Mouse (Mus musculus) regulatory T cell (primary cell): ENCODE measurements around the gene Ikbke.

Source experiments
- in situ Hi-C: fragments of 300-600 bp; cut with MboI, MseI; formaldehyde crosslinking; loops from one replicate; pipeline ENCODE4 v1.15.1; 2025; ENCODE audit warnings: high pct_unique_total_duplicates

Gene Ikbke

GRCm38 (mm10) chr1:131242956-131243355 is 36.5 kb downstream of the Ikbke start:
- in situ Hi-C loops = no loop called here

DNA sequence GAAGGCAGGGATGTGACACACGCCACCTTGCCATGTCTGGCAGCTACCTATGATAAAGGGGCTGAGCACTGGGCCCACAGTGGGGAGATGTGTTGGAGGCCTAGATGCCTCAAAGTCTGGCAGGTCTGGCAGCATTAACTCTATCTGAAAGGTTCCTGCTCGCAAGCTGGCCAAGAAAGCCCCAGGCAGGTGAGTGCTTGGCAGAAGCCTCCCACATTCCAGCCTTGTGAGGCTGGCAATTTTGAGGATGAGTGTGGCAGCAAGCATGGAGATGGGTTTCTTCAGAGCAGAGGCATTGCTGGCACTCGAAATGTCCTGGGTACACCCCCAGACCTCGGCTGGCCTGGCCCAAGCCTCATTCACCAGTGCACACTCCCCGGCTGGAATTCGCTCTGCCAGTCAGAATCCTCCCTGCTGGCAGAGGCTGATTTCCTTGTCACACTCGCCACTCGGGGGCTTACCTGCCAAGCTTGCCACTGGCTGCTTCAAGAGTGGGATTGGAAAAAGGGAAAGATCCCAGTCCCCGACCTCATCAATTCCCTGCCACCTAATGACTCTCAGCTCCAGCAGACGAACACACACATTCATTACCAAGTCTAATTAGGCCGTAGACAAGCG is 39.7 kb downstream of the Ikbke start:
- in situ Hi-C loops = no loop called here

DNA sequence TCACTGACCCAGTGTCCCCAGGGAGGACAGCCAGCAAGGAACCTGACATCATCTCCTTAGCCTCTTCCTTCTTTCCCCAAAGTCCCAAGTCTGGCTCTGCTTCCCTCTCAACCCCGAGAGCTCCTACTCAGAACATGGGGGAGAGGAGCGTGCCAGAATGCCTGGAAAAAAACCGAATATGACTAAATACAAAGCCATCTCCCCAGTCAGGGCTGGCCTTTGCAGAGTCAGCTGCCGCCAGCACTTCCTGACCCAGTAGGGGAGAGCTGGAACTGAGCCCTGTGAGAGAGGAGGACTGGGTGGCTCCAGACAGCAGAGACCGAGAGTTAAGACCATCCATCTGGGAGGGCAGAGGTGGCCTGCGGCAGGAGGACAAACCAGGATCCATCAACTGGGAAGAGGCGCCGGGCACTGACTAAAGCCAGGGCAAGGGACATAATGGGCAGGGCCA is 40.5 kb downstream of the Ikbke start:
- in situ Hi-C loops = no loop called here

DNA sequence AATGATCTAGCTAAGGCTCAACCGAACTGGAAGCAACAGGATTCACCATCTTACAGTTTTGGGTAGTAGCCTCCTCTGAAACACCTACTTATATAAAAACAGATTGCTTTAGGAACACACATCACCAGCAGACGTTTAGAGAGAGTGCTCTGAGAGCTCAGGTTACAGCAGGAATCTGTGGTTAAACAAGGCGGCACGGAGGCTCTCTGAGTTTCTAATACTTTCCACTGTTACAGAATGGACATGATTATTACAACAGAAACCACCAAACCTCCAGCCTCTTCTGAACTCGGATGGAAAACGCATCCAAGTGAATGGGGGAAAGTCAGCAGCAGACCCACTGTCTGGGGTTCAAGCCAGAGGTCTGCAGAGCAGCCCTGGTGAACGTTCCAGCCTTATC is 43.3 kb downstream of the Ikbke start:
- in situ Hi-C loops = no loop called here

- in situ Hi-C loops = no loop called here
Observed at GRCm38 (mm10) chr1:131233527-131233926, 45.9 kb downstream of the Ikbke start.

DNA sequence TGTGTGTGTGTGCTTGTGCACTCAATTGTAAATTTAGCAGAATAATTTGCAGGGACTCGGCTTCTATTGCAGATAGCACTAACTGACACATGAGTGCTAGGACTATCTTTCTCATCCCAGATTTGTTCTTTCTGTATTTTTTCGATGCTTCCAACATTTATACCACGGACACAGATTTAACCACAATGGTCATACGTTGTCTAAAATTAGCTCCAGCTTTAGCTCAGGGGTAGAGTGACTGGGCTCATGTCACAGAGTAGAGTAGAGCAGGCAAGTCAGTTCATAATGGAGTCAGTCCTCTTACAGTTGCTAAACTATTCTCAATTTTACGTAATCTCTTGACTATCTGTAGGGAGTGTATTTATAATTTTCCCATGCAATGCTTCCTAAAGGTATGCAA is 50.7 kb downstream of the Ikbke start:
- in situ Hi-C loops = no loop called here

DNA sequence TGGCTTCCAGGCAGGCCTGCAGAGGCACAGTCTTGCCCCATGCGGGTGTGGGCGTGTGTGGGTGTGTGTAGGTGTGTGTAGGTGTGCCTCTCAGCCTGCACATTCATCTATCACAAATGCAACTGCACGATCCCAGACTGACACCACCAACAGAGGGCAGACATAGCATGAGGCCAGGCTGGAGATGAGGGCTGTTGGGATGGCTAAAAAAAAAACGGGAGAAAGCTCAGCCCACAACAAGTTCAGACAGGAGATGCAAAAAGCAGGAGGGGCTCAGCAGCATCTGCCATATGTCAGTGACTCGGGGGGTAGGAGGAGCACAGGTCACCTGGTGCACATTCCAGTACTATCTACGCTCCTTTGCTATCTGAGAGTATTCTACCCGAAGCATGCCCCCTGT is 51.2 kb downstream of the Ikbke start:
- in situ Hi-C loops = no loop called here

GRCm38 (mm10) chr1:131224848-131225471 is 54.4 kb downstream of the Ikbke start:
- in situ Hi-C loops = no loop called here

DNA sequence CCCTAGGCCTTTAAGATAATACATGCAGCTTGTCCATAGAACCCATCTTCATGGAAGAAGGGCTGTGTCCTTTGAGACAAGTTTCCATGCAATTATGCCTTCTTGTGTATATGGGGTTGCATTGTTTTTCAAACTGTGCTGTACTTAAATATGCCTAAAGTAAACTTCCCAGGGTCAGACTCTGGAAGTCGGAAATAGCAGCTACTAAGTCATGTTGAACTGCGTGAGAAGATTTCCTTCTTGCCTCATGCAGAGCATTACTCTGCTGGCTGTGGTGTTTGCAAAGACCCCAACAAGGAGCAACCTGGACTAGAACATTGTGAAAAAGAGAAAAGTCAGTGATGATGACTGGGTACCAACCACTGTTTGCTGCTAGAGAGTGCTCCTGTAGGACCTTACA is 56.1 kb downstream of the Ikbke start:
- in situ Hi-C loops = no loop called here

DNA sequence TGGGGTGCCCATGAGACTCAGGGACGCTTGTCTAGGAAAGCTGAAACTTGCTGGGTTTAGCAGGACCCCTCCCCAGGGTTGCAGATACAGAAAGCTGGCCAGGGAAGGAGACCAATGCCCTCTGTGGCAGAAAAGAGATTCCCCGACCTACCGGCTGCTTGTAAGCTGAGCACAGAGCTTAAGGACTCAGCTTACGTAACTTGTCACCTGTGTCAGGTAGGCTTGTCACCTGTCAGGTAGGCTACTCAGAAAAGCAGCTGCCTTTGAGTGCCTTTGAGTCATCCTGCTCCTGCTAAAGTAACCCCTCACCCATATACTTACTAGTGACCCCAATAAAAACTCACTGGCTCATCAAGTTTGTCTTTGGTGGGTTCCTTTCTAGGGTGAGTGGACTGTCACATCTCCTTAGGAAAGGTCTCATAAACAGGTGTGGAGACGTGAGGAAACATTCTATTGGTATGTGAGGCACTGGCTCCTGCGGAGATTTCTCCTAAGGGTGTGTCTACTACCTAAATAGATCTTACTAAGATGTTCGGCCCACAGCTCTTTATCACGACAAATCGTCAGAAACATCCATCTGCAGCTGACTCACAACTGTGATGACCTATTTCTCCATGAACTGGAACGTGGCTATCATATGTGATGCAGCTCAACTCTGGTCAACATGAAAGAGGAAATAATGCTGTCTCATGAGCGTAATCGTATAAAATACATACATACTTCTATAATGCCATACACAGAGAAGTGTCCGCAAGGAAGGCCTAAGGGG is 57.4 kb downstream of the Ikbke start:
- in situ Hi-C loops = no loop called here

DNA sequence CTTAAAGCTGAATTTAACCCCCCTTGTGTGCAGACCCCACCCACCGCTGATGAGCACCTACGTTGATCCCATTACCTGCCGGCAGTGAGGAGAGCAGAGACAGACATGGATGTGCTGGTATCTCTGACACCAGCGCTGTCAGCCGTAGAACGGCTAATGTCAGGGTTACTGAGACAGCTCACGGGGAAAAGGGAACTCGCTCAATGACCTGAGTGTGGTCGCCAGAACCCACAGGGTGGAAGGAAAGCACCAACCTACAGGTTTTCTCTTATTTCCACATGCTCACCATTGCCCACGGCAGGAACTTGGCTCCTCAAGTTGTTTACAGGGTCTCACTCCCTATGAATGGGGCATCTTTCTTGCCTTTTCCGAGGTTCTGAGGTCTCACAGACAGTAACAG is 60.5 kb downstream of the Ikbke start:
- in situ Hi-C loops = no loop called here

GRCm38 (mm10) chr1:131213361-131213760 is 66.0 kb downstream of the Ikbke start:
- in situ Hi-C loops = no loop called here

DNA sequence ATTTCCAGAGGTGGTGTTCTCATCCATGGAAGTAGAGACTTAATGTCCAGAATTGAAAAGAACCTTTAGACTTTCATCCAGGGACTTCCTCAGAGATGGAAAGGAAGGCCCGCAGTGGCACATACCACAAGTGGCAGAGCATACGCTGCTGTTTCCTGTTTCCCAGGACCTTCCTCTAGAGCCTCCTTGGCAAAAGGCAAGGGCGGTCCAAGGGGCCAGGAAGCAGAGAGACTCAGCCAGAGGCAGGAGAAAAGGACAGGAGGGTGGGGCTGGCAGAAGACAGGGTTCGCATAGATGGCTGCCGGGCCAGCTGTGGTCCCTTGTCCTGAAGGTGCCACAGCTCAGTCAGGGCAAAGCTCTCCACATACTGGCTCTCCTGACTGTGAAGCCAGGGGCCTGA is 66.5 kb downstream of the Ikbke start:
- in situ Hi-C loops = no loop called here

DNA sequence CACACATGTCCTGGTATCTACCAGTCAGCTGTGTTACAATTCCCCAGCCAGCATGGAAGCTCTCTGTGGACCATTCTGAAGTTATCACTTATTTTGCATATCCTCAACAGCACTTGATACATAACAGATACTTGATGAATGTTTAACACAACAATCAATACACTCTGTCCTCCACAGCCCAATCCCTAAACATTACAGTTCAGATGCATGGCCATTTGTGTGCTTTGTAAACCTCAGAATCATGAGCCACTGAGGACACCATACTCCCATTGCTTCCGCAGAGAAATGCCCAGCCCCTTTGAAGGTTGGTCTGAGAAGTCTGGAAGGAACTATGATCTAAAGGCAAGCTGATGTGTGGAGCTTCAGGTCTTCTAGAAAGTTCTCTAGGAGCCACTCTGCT is 67.8 kb downstream of the Ikbke start:
- in situ Hi-C loops = no loop called here

- in situ Hi-C loops = no loop called here
Observed at GRCm38 (mm10) chr1:131209971-131210426, 69.4 kb downstream of the Ikbke start.

GRCm38 (mm10) chr1:131208800-131209199 is 70.6 kb downstream of the Ikbke start:
- in situ Hi-C loops = no loop called here

- in situ Hi-C loops = no loop called here
Observed at GRCm38 (mm10) chr1:131208081-131208480, 71.3 kb downstream of the Ikbke start.

- in situ Hi-C loops = no loop called here
Observed at GRCm38 (mm10) chr1:131207531-131207930, 71.9 kb downstream of the Ikbke start.

GRCm38 (mm10) chr1:131206342-131206741 is 73.1 kb downstream of the Ikbke start:
- in situ Hi-C loops = no loop called here

GRCm38 (mm10) chr1:131204461-131204860 is 74.9 kb downstream of the Ikbke start:
- in situ Hi-C loops = no loop called here
